Mouse (Mus musculus): ENCODE data around the gene Cadps2.

The Cadps2 gene

GRCm38 (mm10) chr6:23360596-23360995, 478.6 kb downstream of the Cadps2 start:
- DNase-seq (ENCODE audit: low spot score): no peak

GRCm38 (mm10) chr6:23356141-23356540, 483.1 kb downstream of the Cadps2 start:
- DNase-seq (ENCODE audit: low spot score): no peak

DNA sequence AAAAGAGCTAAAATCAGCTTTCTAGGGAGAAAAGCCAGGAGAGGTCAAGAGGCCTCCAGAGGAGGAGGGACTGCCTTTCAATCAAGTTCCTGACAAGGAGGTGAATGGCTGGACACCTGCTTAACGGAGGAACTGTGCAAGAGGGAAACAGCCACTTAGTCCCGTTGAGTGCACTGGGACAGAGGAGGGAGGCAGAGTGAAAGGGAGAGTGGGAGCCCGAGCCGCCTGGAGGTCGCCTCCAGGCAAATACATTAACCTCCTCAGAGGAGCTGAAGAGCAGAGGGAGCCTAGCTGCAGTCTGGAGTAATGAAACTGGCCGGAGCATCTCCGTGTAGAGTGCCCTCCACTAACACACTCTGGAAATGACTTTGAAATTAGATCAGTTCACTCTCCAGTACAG, 485.7 kb downstream of the Cadps2 start:
- DNase-seq (ENCODE audit: low spot score): no peak

DNA sequence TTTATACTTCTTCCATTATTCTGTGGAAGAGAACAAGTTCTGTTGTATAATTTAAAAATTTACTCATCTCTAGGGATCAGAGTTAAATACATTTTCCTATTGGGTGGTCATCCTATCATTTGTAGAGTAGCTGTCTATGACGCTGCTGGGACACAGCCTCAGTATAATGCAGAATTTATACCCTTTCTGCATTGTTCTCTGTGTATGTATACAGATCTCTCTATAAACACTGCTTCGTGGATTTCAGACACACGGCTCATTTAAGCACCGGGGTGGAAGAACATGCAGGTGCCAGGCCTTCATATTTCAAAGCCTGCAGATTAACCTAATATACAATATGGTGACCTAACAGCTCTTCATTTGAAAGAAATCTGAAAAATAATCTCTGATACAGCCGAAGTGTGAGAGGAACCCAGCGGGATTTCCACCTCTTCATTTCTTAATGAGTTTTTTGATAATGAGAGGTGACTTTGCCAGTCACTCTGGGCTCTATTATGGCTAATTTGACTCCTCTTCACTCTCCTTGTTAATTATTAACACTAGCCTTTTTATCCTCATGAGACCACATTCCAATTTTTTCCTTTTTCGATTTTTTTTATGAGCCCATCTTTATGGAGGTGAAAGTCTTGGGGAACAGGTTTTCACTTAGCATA, 501.7 kb downstream of the Cadps2 start:
- no peak for DNase-seq (ENCODE audit: low spot score)

DNA sequence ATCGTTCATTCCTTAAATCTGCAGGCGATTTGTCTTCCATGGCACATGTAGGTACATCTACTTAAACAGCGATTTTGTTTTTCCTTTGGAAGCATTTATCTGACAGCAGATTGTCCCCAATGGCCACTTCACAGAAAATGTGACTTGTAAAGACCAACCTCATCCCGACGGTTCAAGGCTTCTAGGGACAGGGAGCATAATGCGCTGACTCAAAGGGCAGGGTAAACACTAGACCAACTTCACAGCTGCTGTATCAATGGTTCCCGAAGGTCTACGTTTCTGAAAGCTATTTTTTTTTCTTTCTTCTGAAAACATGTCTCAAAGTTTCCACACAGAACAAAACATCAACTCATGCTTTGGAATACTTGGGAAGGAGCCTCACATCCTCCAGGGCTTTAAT, 524.3 kb downstream of the Cadps2 start:
- DNase-seq (ENCODE audit: low spot score): no peak

DNA sequence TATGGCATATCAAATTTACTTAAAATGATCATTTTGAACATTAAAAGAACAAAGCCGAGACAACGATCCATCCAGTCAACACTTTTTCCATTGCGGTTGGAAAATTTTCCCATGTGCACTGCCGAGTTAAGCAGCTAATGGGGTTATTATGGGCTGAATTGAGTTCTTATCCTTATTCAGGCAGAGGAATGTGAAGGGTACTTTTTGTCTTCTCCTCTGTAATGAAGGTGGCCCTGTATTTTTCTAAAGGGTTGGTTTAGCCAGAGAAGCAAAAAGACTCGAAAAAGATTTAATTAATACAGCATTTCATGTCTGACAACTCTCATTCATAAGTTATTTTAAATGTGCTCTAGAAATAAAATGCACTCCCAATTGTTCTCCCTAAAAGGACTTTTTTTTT, 524.9 kb downstream of the Cadps2 start:
- no peak for DNase-seq (ENCODE audit: low spot score)

- DNase-seq (ENCODE audit: low spot score): no peak
Observed at GRCm38 (mm10) chr6:23306046-23306445, 533.2 kb downstream of the Cadps2 start.

- no peak for DNase-seq (ENCODE audit: low spot score)
Observed at GRCm38 (mm10) chr6:23298596-23298995, 540.6 kb downstream of the Cadps2 start.

DNA sequence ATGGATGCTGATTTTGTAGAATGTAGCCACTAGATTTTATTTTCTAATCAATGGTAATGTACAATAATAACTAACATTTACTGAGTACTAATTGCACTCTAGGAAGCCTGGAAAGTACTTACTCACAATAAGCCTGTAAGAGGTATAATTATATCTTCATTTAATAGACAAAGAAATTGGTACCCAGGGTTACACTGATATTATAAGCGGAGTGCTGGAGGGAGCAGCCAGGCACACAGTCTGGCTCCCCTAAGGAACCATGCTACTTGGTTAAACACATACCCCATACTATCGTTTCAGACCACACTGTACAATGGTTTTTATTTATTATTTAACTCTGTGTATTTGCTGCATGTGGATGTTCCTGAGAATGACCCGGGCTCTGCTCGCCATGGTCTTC, 544.5 kb downstream of the Cadps2 start:
- DNase-seq (ENCODE audit: low spot score): no peak

DNA sequence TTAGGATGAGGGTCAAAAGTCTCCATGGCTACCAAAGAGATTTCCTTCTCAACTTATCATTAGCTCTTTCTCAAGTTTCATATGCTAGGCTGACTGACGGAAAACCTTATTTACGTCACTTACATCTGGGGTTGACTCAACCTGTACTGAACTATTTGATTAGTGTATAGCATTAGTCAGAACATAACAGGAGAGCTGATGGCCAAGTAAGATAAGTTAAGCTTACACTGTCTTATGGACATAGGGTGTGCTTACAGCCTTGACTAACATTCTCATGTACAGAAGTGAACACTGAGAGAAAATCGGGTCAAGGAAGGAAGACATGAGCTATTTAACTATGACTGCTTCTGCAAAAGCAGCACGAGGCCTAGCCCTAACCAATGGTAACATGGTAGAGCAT, 550.5 kb downstream of the Cadps2 start:
- DNase-seq (ENCODE audit: low spot score): no peak

DNA sequence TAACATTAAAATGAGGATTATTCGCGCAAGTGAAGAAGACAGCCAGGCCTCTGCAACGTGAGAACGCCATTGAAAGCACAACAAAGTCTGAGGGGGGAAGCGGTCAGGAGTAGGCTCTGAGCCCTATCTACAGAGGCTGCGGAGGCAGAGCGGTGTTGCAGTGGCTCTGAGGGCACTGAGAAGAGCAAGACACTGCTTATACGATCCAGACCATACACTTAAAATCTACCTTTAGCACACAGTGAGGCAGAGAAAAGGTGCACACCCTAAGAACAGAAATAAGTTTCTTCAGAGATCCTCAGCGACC, 557.8 kb downstream of the Cadps2 start:
- no peak for DNase-seq (ENCODE audit: low spot score)

DNA sequence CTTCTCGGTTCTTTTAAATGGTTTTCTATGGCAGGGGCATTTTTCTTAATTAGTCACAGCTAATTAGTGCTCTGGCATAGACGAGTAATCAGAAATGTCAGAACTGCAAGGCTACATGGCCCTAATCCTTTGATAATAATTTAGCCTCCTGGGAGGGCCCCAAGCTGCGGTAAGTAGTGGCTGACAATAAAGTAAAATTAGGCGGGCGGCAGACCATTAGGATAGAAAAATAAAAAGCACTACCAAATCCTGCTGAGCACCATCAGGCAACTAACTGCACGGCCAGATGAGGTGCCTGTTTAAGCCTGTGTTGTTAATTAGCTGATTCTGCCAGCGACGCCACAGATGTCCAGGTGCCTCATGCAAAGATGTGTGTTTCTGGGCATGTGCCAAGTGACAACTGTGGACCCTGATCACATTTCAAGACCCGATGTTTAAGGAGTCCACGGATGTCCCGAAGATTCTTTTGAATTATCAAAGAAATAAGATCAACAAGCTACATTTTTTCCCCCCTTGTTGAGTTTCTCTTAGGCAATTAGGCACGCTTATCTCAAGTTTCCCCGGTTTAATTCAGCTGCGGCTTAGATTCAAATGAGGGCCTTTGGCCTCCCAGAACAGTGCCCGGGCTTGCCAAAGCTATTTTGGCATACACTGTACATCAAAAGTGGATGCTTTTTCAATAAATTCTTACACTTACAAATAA, 558.3 kb downstream of the Cadps2 start:
- DNase-seq (ENCODE audit: low spot score): no peak

DNA sequence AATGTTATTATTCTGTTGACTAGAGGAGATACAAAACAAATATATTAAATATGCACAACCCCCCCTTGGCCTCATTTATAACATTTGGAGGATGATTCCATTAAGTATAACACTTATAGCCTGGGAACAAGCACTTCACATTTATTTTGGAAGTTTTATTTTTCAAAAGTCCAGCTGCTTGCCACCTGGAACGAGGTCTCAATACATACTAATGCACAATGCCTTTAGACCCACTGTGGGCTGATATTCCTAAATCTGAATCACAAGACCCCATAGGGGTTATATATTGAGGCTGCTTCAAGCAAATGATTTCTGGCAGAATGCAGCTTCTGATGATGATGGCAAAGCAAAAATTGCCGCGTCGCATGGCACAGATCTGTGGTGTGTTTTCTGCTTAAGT, 565.7 kb downstream of the Cadps2 start:
- no peak for DNase-seq (ENCODE audit: low spot score)

GRCm38 (mm10) chr6:23272979-23273378, 566.2 kb downstream of the Cadps2 start:
- no peak for DNase-seq (ENCODE audit: low spot score)

DNA sequence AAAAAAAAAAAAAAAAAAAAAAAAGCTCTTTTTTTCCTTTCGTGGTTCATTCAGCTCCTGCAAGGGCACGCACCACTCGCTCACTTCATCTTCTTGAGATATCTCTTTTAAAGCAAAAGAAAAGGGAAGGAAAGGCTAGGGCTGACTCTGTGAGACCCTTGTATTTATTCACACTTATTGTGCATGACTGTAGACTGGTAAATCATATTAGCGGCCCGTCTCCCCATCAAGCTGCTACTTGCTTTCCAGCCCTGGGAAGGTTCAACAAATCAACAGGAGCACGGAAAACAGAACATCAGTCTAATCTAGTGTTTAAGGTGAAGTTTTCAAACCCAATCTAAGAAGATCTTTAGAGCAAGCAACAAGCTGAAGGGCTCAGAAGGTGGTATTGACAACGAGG, 566.7 kb downstream of the Cadps2 start:
- no peak for DNase-seq (ENCODE audit: low spot score)

GRCm38 (mm10) chr6:23260738-23261050, 578.5 kb downstream of the Cadps2 start:
- no peak for DNase-seq (ENCODE audit: low spot score)

- DNase-seq (ENCODE audit: low spot score): no peak
Observed at GRCm38 (mm10) chr6:23260016-23260737, 579.0 kb downstream of the Cadps2 start.

DNA sequence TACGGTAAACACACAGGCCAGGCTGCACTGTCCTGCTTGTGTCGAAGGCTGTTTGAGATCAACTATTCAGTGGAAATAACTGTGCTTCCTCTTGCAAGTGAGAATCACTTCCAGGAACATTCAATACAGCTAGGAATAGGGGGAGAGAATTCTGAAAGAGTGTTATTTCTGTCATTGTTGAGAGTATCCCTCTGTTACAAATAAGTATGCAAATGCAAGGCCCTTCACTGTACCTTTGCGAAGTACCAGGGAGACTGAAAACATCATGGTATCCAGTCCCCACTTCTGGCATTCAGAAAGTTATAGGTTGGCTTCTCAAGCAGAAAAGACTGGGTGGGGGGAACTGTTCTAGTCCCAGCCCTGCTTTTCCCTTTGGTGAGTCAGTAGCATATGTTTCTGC, 581.2 kb downstream of the Cadps2 start:
- no peak for DNase-seq (ENCODE audit: low spot score)

- DNase-seq (ENCODE audit: low spot score): no peak
Observed at GRCm38 (mm10) chr6:23255161-23255560, 584.1 kb downstream of the Cadps2 start.

GRCm38 (mm10) chr6:23254644-23255043, 584.6 kb downstream of the Cadps2 start:
- no peak for DNase-seq (ENCODE audit: low spot score)

GRCm38 (mm10) chr6:23253353-23254311, 585.6 kb downstream of the Cadps2 start:
- DNase-seq (ENCODE audit: low spot score): no peak
